Mouse (Mus musculus): ENCODE measurements around the gene Olfr1425.
"Not testable (repeated sequence)": the region's sequence is repeated elsewhere in the genome, so short reads cannot be mapped to it uniquely, and the experiment has no call there.

Olfr1425 gene

GRCm38 (mm10) chr19:12077631-12078030 is at the start of gene Olfr1425:
TSS of gene Olfr1425 (minus strand) at chr19:12077731.
- DNase-seq (ENCODE audit: low spot score) = not testable (repeated sequence)

GRCm38 (mm10) chr19:12123103-12123502 is 45.6 kb upstream of the Olfr1425 start, which contains the start of gene Olfr76:
TSS of gene Olfr76 (minus strand) at chr19:12123203.
- DNase-seq (ENCODE audit: low spot score) = no peak

- no peak for DNase-seq (ENCODE audit: low spot score)
These were observed 38.9 kb upstream of the Olfr1425 start for GRCm38 (mm10) chr19:12116464-12116863.

GRCm38 (mm10) chr19:12115797-12116196 is 38.3 kb upstream of the Olfr1425 start, which contains the start of gene Olfr1428:
TSS of gene Olfr1428 (minus strand) at chr19:12115897.
- DNase-seq (ENCODE audit: low spot score) = no peak

- no peak for DNase-seq (ENCODE audit: low spot score)
These were observed 36.3 kb upstream of the Olfr1425 start for GRCm38 (mm10) chr19:12113807-12114206.

GRCm38 (mm10) chr19:12104541-12104940 is 27.0 kb upstream of the Olfr1425 start:
- no peak for DNase-seq (ENCODE audit: low spot score)

- no peak for DNase-seq (ENCODE audit: low spot score)
These were observed 25.7 kb upstream of the Olfr1425 start, which contains the start of gene Olfr1427 for GRCm38 (mm10) chr19:12103234-12103633. TSS of gene Olfr1427 (minus strand) at chr19:12103334.

- DNase-seq (ENCODE audit: low spot score) = no peak
These were observed 14.4 kb upstream of the Olfr1425 start, which contains the start of gene Olfr1426 for GRCm38 (mm10) chr19:12091913-12092312. TSS of gene Olfr1426 (minus strand) at chr19:12092013.

- not testable (repeated sequence) for DNase-seq (ENCODE audit: low spot score)
These were observed 8.0 kb downstream of the Olfr1425 start for GRCm38 (mm10) chr19:12069546-12069945.

GRCm38 (mm10) chr19:12067806-12068205 is 9.7 kb downstream of the Olfr1425 start:
- not testable (repeated sequence) for DNase-seq (ENCODE audit: low spot score)

- DNase-seq (ENCODE audit: low spot score) = not testable (repeated sequence)
These were observed 14.9 kb downstream of the Olfr1425 start, which contains the start of gene Olfr1424 for GRCm38 (mm10) chr19:12062582-12062981. TSS of gene Olfr1424 (minus strand) at chr19:12062682.

- DNase-seq (ENCODE audit: low spot score) = no peak
These were observed 34.4 kb downstream of the Olfr1425 start for GRCm38 (mm10) chr19:12043163-12043562.

GRCm38 (mm10) chr19:12041217-12041616 is 36.3 kb downstream of the Olfr1425 start, which contains the start of gene Olfr1423:
TSS of gene Olfr1423 (minus strand) at chr19:12041317.
- DNase-seq (ENCODE audit: low spot score) = no peak

GRCm38 (mm10) chr19:12037727-12038126 is 39.8 kb downstream of the Olfr1425 start:
- DNase-seq (ENCODE audit: low spot score) = no peak

- DNase-seq (ENCODE audit: low spot score) = no peak
These were observed 50.9 kb downstream of the Olfr1425 start for GRCm38 (mm10) chr19:12026606-12027005.

GRCm38 (mm10) chr19:12025333-12025732 is 52.2 kb downstream of the Olfr1425 start:
- no peak for DNase-seq (ENCODE audit: low spot score)

GRCm38 (mm10) chr19:12024149-12024548 is 53.4 kb downstream of the Olfr1425 start:
- no peak for DNase-seq (ENCODE audit: low spot score)
